In the genomic region with DNA sequence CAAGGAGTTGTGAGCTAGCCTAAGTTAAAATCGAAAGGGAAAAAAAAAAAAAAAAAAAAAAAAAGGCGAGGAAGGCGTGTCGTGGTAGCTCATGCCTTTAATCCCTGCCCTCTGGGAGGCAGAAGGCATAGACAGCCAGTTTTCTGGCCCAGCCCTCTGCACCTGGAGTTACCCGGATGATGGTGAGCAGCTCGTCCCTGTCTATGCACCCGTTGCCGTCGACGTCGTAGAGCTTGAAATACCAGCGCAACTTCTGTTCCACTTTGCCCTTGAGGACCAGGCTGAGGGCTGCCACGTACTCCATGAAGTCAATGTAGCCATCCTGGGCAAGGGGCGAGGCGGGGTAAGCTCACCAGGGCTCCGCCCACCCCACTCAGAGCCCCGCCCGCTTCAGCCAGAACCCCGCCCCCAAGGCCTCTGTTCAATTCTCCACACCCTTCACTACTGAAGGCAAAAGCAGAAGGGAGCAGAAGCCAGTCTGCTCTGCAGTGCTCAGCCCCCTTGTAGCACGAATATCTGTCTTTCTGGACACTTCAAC, we compare ENCODE assay signal across 1 mouse cellular context.
TF ChIP-seq lines count a peak whose summit lies in the region.

No protein-coding gene starts in this region.

TF ChIP-seq in MEL, 35 proteins besides CTCF, POLR2A, EP300 and RAD21:
- no peak for TF ChIP-seq GABPA (IDR thresholded peaks at IDR 0.05; ENCODE audit: low read depth, low read length)
- peak; percentile 53; the same call in 1 of the 2 replicates for TF ChIP-seq TBP (IDR thresholded peaks at IDR 0.05; ENCODE audit: low read depth, low read length)
- no peak for TF ChIP-seq CHD2 (IDR thresholded peaks at IDR 0.05; ENCODE audit: low read length)
- no peak for TF ChIP-seq KAT2A (conservative IDR thresholded peaks at IDR 0.05; ENCODE audit: low read depth, low read length)
- TF ChIP-seq CHD1 (IDR thresholded peaks at IDR 0.05; ENCODE audit: low read depth, low read length): no peak
- TF ChIP-seq ZNF384 (IDR thresholded peaks at IDR 0.05; ENCODE audit: low read depth, low read length): peak; percentile 99
- TF ChIP-seq POLR2AphosphoS2 (IDR thresholded peaks at IDR 0.05; ENCODE audit: low read length): no peak
- TF ChIP-seq SIN3A (IDR thresholded peaks at IDR 0.05; ENCODE audit: low read length): no peak; the same call in 1 of the 2 replicates
- no peak for TF ChIP-seq JUND (IDR thresholded peaks at IDR 0.05; ENCODE audit: low read depth, low read length)
- TF ChIP-seq MXI1 (IDR thresholded peaks at IDR 0.05; ENCODE audit: low read depth, low read length): 0 out of 2 replicates have a peak, but pooled peaks have one; percentile 23
- TF ChIP-seq ETS1 (IDR thresholded peaks at IDR 0.05; ENCODE audit: low read depth, low read length): no peak
- 0 out of 2 replicates have a peak, but pooled peaks have one; percentile 23 for TF ChIP-seq MYC (IDR thresholded peaks at IDR 0.05; ENCODE audit: low read depth, low read length)
- peak; percentile 56; the same call in 1 of the 2 replicates for TF ChIP-seq ZKSCAN1 (IDR thresholded peaks at IDR 0.05; ENCODE audit: low read depth, low read length)
- TF ChIP-seq TAL1 (IDR thresholded peaks at IDR 0.05; ENCODE audit: low read length): no peak
- TF ChIP-seq UBTF (IDR thresholded peaks at IDR 0.05; ENCODE audit: borderline replicate concordance, insufficient read depth, low read depth, low read length): 0 out of 2 replicates have a peak, but pooled peaks have one; percentile 41
- no peak for TF ChIP-seq ZC3H11A (IDR thresholded peaks at IDR 0.05; ENCODE audit: low read depth, low read length)
- no peak for TF ChIP-seq POLR2AphosphoS5 (IDR thresholded peaks at IDR 0.05; ENCODE audit: borderline replicate concordance, low read depth, low read length)
- peak; percentile 40; the same call in 1 of the 2 replicates for TF ChIP-seq MAZ (IDR thresholded peaks at IDR 0.05; ENCODE audit: low read depth, low read length)
- TF ChIP-seq MYB (IDR thresholded peaks at IDR 0.05; ENCODE audit: low read depth, low read length): no peak
- no peak; the same call in 1 of the 2 replicates for TF ChIP-seq NELFE (IDR thresholded peaks at IDR 0.05; ENCODE audit: low read depth, low read length)
